Mouse (Mus musculus) cortical plate, adult 2 months (tissue): ENCODE data around the gene Qrich1. TPM values are rescaled to one million over a fixed set of nuclear protein-coding genes. Genes with fewer than 3 reads are reported as not detected.

Experiments
- H3K27ac ChIP-seq: fragments of 200-500 bp; 2 replicates; pipeline ENCODE4 v1.5.1; 2012; ENCODE audit warnings: low read length, control low read depth, inconsistent platforms; ENCODE audit not compliant: insufficient read depth
- H3K4me1 ChIP-seq: fragments of 200-500 bp; 2 replicates; pipeline ENCODE4 v1.6.1; 2011; ENCODE audit warnings: low read length; ENCODE audit not compliant: control insufficient read depth, insufficient read depth
- H3K4me3 ChIP-seq: fragments of 200-500 bp; 2 replicates; pipeline ENCODE4 v1.5.1; 2011; ENCODE audit warnings: mild to moderate bottlenecking, low read length, control low read depth; ENCODE audit not compliant: insufficient read depth
- CTCF ChIP-seq: fragments of 200-500 bp; IDR thresholded peaks from 2 replicates; pipeline ENCODE4 v1.5.1; 2011; ENCODE audit warnings: mild to moderate bottlenecking, control low read depth, low read length; ENCODE audit not compliant: insufficient read depth; ENCODE audit errors: extremely low read depth
- POLR2A ChIP-seq: fragments of 200-500 bp; IDR thresholded peaks from 2 replicates; pipeline ENCODE4 v1.6.1; 2011; ENCODE audit warnings: mild to moderate bottlenecking, low read length, control low read depth; ENCODE audit not compliant: insufficient read depth; ENCODE audit errors: extremely low read depth
- polyA plus RNA-seq: library from polyadenylated mRNA; depleted of rRNA; stranded (reverse); fragments of >200 nt; gene quantifications from 2 replicates; pipeline ENCODE4 v1.2.3, GENCODE M21; 2012

Gene Qrich1
- polyA plus RNA-seq, 1 experiment = 110 TPM

GRCm38 (mm10) chr9:108577934-108578544 is 61.4 kb downstream of the Qrich1 start:
- Histone ChIP-seq H3K27ac (peak overlapping the region; percentile 74), H3K4me3 (peak overlapping the region; percentile 82), H3K4me1 (no peaks in the 10 kb centered on the region; the same call in none of the 2 replicates)
- no peak for TF ChIP-seq POLR2A

GRCm38 (mm10) chr9:108578545-108579343 is 62.1 kb downstream of the Qrich1 start, which contains the start of gene Wdr6:
TSS of gene Wdr6 (minus strand) at chr9:108578739.
- no peaks in the 10 kb centered on the region; the same call in none of the 2 replicates for H3K4me1 ChIP-seq
- TF ChIP-seq POLR2A (peak; percentile 83; the same call in 1 of the 2 replicates), CTCF (no peak)

GRCm38 (mm10) chr9:108579344-108579690 is 62.7 kb downstream of the Qrich1 start:
- Histone ChIP-seq H3K27ac (peak overlapping the region; percentile 41), H3K4me1 (no peaks in the 10 kb centered on the region; the same call in none of the 2 replicates), H3K4me3 (no peak overlapping the region; the same call in 1 of the 2 replicates)
- TF ChIP-seq POLR2A (no peak), CTCF (no peak)

More at GRCm38 (mm10) chr9:108578545-108579343, 62.1 kb downstream of the Qrich1 start, which contains the start of gene Wdr6:
- Histone ChIP-seq H3K4me3 (peak within 1 kb of the TSS; percentile 82), H3K27ac (peak within 1 kb of the TSS; percentile 74)

- Histone ChIP-seq H3K4me3 (no peak overlapping the region), H3K4me1 (peaks cover 13% of the 10 kb centered on the region), H3K27ac (peak overlapping the region; percentile 39)
- TF ChIP-seq POLR2A (peak; percentile 81), CTCF (no peak)
These were observed 71.1 kb downstream of the Qrich1 start for GRCm38 (mm10) chr9:108587571-108588180.

GRCm38 (mm10) chr9:108589229-108589628 is 72.6 kb downstream of the Qrich1 start:
- TF ChIP-seq POLR2A (no peak), CTCF (0 out of 2 replicates have a peak, but pooled peaks have one; percentile 8)
- no peak overlapping the region for H3K4me3 ChIP-seq
- peak overlapping the region; percentile 63 for H3K27ac ChIP-seq
- H3K4me1 ChIP-seq = peaks cover 13% of the 10 kb centered on the region

GRCm38 (mm10) chr9:108591462-108591861 is 74.9 kb downstream of the Qrich1 start:
- no peak overlapping the region for H3K27ac ChIP-seq
- H3K4me1 ChIP-seq = peaks cover 15% of the 10 kb centered on the region
- H3K4me3 ChIP-seq = no peak overlapping the region
- TF ChIP-seq CTCF (no peak), POLR2A (no peak)

GRCm38 (mm10) chr9:108594354-108594753 is 77.7 kb downstream of the Qrich1 start:
- Histone ChIP-seq H3K4me1 (peaks cover 2% of the 10 kb centered on the region; the same call in 1 of the 2 replicates), H3K4me3 (no peak overlapping the region), H3K27ac (no peak overlapping the region)
- TF ChIP-seq CTCF = no peak
- no peak for TF ChIP-seq POLR2A

GRCm38 (mm10) chr9:108596998-108597764 is 80.6 kb downstream of the Qrich1 start, which contains the start of gene P4htm:
TSS of gene P4htm (minus strand) at chr9:108597667.
- peak within 1 kb of the TSS; percentile 85 for H3K27ac ChIP-seq
- TF ChIP-seq CTCF = no peak
- TF ChIP-seq POLR2A = peak; percentile 53; the same call in 1 of the 2 replicates
- H3K4me3 ChIP-seq = peak within 1 kb of the TSS; percentile 89
- peaks cover 2% of the 10 kb centered on the region; the same call in 1 of the 2 replicates for H3K4me1 ChIP-seq

GRCm38 (mm10) chr9:108599021-108599566 is 82.5 kb downstream of the Qrich1 start:
- no peak overlapping the region for H3K27ac ChIP-seq
- H3K4me3 ChIP-seq = no peak overlapping the region
- no peak for TF ChIP-seq CTCF
- TF ChIP-seq POLR2A = no peak
- peaks cover 2% of the 10 kb centered on the region; the same call in 1 of the 2 replicates for H3K4me1 ChIP-seq
